Comparison of ENCODE assay signal across 8 mouse cellular contexts in the genomic region with DNA sequence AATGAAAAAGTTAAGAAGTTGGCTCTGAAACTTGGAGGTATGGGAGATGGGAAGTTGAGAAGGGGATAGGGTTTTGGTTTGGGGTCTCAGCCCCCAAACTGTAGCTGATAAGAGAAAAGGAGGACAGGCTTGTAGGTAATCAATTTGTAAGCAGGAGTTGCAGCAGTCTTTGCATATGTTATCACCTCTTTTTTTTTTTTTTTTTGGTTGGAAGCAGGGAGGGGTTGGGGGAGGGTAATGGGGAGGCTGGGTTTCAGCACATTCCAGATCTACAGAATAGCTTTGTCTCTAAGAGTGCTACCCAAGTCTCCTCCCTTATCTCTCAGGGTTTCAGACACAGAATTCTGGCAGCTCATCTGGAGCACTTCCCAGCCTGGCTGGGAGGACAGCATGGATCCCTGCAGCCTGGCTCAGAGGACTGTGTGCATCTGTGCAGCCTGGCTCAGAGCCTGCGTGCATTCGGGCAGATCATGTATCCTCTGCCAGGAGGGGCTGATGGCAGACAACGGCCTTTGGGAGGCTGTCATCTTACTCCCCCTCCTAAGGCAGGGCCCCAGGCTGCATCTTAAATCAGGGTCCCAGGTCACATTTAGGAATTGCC. TPM values are rescaled to one million over a fixed set of nuclear protein-coding genes. Genes with fewer than 3 reads are reported as not detected.
A peak's percentile ranks its signal among the peaks of the same experiment; 100 is the strongest.
DNase-seq lines count a peak whose midpoint lies in the region; ATAC-seq lines count a peak whose summit lies in the region.

No protein-coding gene starts in this region.

- no peaks in the 10 kb centered on the region for H3K27me3 ChIP-seq in hindbrain, embryonic 15.5 days
- no peaks in the 10 kb centered on the region for H3K27me3 ChIP-seq in neural tube, embryonic 15.5 days (replicated peaks)

- WGBS in hindbrain, embryonic 15.5 days = 9% methylated on average over 3 of the region's 3 CpGs
- WGBS in neural tube, embryonic 15.5 days = 13% methylated on average over 3 of the region's 3 CpGs

- H3K4me3 ChIP-seq in hindbrain, embryonic 15.5 days = no peak overlapping the region
- no peak overlapping the region for H3K4me3 ChIP-seq in neural tube, embryonic 15.5 days (replicated peaks)

- H3K9me3 ChIP-seq in hindbrain, embryonic 15.5 days = no peaks in the 10 kb centered on the region
- no peaks in the 10 kb centered on the region for H3K9me3 ChIP-seq in neural tube, embryonic 15.5 days (replicated peaks)

- H3K4me2 ChIP-seq in hindbrain, embryonic 15.5 days = no peak overlapping the region
- H3K4me2 ChIP-seq in neural tube, embryonic 15.5 days = no peak overlapping the region

- H3K4me1 ChIP-seq in hindbrain, embryonic 15.5 days (replicated peaks) = peaks cover 20% of the 10 kb centered on the region
- H3K4me1 ChIP-seq in neural tube, embryonic 15.5 days = peaks cover 18% of the 10 kb centered on the region

- peak; percentile 41 for DNase-seq in embryo, embryonic 10 days (ENCODE audit: low spot score)
- DNase-seq in embryo, embryonic 9.5 days (ENCODE audit: extremely low spot score) = no peak
- DNase-seq in cerebellum, adult 8-10 months = peak; percentile 89
- peak; percentile 19 to 61 for DNase-seq in gastrocnemius, adult 8-10 months (ENCODE audit: low spot score in 2 of 2)
- DNase-seq in left cerebral cortex, postnatal 36 days (ENCODE audit: low spot score in 2 of 2) = peak; percentile 78 to 85

- peak overlapping the region; percentile 54 for H3K27ac ChIP-seq in hindbrain, embryonic 15.5 days (replicated peaks)
- peak overlapping the region; percentile 4 for H3K27ac ChIP-seq in neural tube, embryonic 15.5 days (replicated peaks)

- intact Hi-C loops in left cerebral cortex, postnatal 36 days (cut with DNase I) = no loop called here

- ATAC-seq in hindbrain, embryonic 15.5 days (ENCODE audit: low FRiP score, low read depth) = peak; percentile 73
- peak; percentile 26; the same call in 1 of the 2 replicates for ATAC-seq in neural tube, embryonic 15.5 days (ENCODE audit: low FRiP score)
- no peak for ATAC-seq in inflammation-experienced regulatory T-cells, adult 6 months

- H3K9ac ChIP-seq in hindbrain, embryonic 15.5 days = no peak overlapping the region
- no peak overlapping the region for H3K9ac ChIP-seq in neural tube, embryonic 15.5 days (replicated peaks)

- no peaks in the 10 kb centered on the region for H3K36me3 ChIP-seq in hindbrain, embryonic 15.5 days
- no peaks in the 10 kb centered on the region for H3K36me3 ChIP-seq in neural tube, embryonic 15.5 days

RNA-seq across cellular contexts. Expression of gene Cap1, which starts 5.1 kb away (rescaled TPM):
- total RNA-seq in gastrocnemius, adult 8-10 months (2022) = 10 to 100 TPM; 12.5 to 20.2 (median 18.9) TPM
- 67.8 and 72.8 TPM in 2 replicates for polyA plus RNA-seq in hindbrain, embryonic 15.5 days (2015; fragmentation: Nextera tagmentation; extraction: Ambion mirVana)
- total RNA-seq in left cerebral cortex, postnatal 36 days (2021) = 100 to 1,000 TPM; 267 to 277 TPM
- polyA plus RNA-seq in neural tube, embryonic 15.5 days (2015; fragmentation: Nextera tagmentation; extraction: Ambion mirVana) = 73.5 and 78.6 TPM in 2 replicates
- polyA plus RNA-seq in inflammation-experienced regulatory T-cells, adult 6 months (2017; shearing (Covaris generic)) = 100 to 1,000 TPM; 303 to 446 (median 377) TPM

RNA-seq across cellular contexts. Expression of gene Ppt1, which starts 54.9 kb away (rescaled TPM):
- 10 to 100 TPM in 2 of 4 experiments, 1 to 10 TPM in 2; 8.8 to 12.1 (median 10.3) TPM for total RNA-seq in gastrocnemius, adult 8-10 months (2022)
- 88.8 and 93.6 TPM in 2 replicates for polyA plus RNA-seq in hindbrain, embryonic 15.5 days (2015; fragmentation: Nextera tagmentation; extraction: Ambion mirVana)
- 10 to 100 TPM; 95.5 to 96.6 TPM for total RNA-seq in left cerebral cortex, postnatal 36 days (2021)
- polyA plus RNA-seq in neural tube, embryonic 15.5 days (2015; fragmentation: Nextera tagmentation; extraction: Ambion mirVana) = 97.0 and 121 TPM in 2 replicates
- 100 to 1,000 TPM in 2 of 3 experiments, 10 to 100 TPM in 1; 88.2 to 161 (median 123) TPM for polyA plus RNA-seq in inflammation-experienced regulatory T-cells, adult 6 months (2017; shearing (Covaris generic))
